Mouse (Mus musculus) urinary bladder, postnatal 10 days (tissue): ENCODE data around the gene Kcnmb4.

ENCODE experiments used
- DNase-seq: peaks from one replicate; pipeline ENCODE4 v3.0.0; 2022; ENCODE audit warnings: low spot score

The Kcnmb4 gene

GRCm38 (mm10) chr10:116397973-116398372 is 75.7 kb downstream of the Kcnmb4 start:
- DNase-seq = no peak

GRCm38 (mm10) chr10:116397573-116397972 is 76.1 kb downstream of the Kcnmb4 start:
- no peak for DNase-seq

GRCm38 (mm10) chr10:116396966-116397365 is 76.7 kb downstream of the Kcnmb4 start:
- no peak for DNase-seq

- no peak for DNase-seq
These were observed 77.4 kb downstream of the Kcnmb4 start for GRCm38 (mm10) chr10:116396279-116396678.

- DNase-seq = no peak
These were observed 79.1 kb downstream of the Kcnmb4 start for GRCm38 (mm10) chr10:116394585-116394984.

GRCm38 (mm10) chr10:116393790-116394475 is 79.7 kb downstream of the Kcnmb4 start:
- no peak for DNase-seq

GRCm38 (mm10) chr10:116388840-116389239 is 84.8 kb downstream of the Kcnmb4 start:
- no peak for DNase-seq

GRCm38 (mm10) chr10:116386391-116386885 is 87.2 kb downstream of the Kcnmb4 start:
- no peak for DNase-seq

GRCm38 (mm10) chr10:116384401-116384800 is 89.3 kb downstream of the Kcnmb4 start:
- no peak for DNase-seq

- DNase-seq = no peak
These were observed 90.6 kb downstream of the Kcnmb4 start for GRCm38 (mm10) chr10:116382826-116383685.

- DNase-seq = no peak
These were observed 96.8 kb downstream of the Kcnmb4 start for GRCm38 (mm10) chr10:116376853-116377252.

- no peak for DNase-seq
These were observed 99.6 kb downstream of the Kcnmb4 start for GRCm38 (mm10) chr10:116374111-116374510.

- no peak for DNase-seq
These were observed 102.5 kb downstream of the Kcnmb4 start for GRCm38 (mm10) chr10:116370991-116371725.
